Comparison of ENCODE assay signal across 8 mouse cellular contexts in genomic region chr7:123982010-123982409, GRCm38 (mm10). TPM values are rescaled to one million over a fixed set of nuclear protein-coding genes. Genes with fewer than 3 reads are reported as not detected.
DNase-seq lines count a peak whose midpoint lies in the region; ATAC-seq lines count a peak whose summit lies in the region.
"Had no signal": no experiment of that assay in that cellular context is flagged by ENCODE, and none has a peak within 500 bp of the region (broad histone marks: within the 10 kb centered on the region; RNA-seq: fewer than 3 reads in every experiment).

No protein-coding gene starts in this region.

- H3K9ac ChIP-seq in lung, embryonic 15.5 days: no peak overlapping the region
- 0 out of 2 replicates have a peak overlapping the region, but pooled peaks have one; percentile 59 for H3K9ac ChIP-seq in forebrain, embryonic 12.5 days
- H3K9ac ChIP-seq in stomach, embryonic 15.5 days: no peak overlapping the region

- peak overlapping the region; percentile 90 for H3K4me2 ChIP-seq in lung, embryonic 15.5 days
- H3K4me2 ChIP-seq in forebrain, embryonic 12.5 days: peak overlapping the region; percentile 99
- peak overlapping the region; percentile 94 for H3K4me2 ChIP-seq in stomach, embryonic 15.5 days

- no peak for DNase-seq in lung, postnatal 36 days
- DNase-seq in limb, embryonic 10.5 days (ENCODE audit: low spot score): peak; percentile 37
- DNase-seq in spleen, postnatal 36 days (ENCODE audit: low spot score in 2 of 2): no peak
- DNase-seq in urinary bladder, postnatal 14 days (ENCODE audit: low spot score): no peak
- DNase-seq: cerebellum, adult 11 months had no signal

- peak overlapping the region; percentile 47; the same call in 1 of the 2 replicates for H3K4me3 ChIP-seq in lung, embryonic 15.5 days
- H3K4me3 ChIP-seq in forebrain, embryonic 12.5 days (replicated peaks): peak overlapping the region; percentile 71
- H3K4me3 ChIP-seq in limb, embryonic 10.5 days: peak overlapping the region; percentile 67
- peak overlapping the region; percentile 50 for H3K4me3 ChIP-seq in stomach, embryonic 15.5 days (replicated peaks)

- ATAC-seq in lung, embryonic 15.5 days (ENCODE audit: borderline replicate concordance, extremely low read depth, low FRiP score, low TSS enrichment): no peak
- ATAC-seq in forebrain, embryonic 12.5 days (ENCODE audit: low FRiP score): peak; percentile 23; the same call in 1 of the 2 replicates
- no peak for ATAC-seq in stomach, embryonic 15.5 days (ENCODE audit: insufficient read depth, low FRiP score, low read depth)

- H3K4me1 ChIP-seq in lung, embryonic 15.5 days: peaks cover 3% of the 10 kb centered on the region; the same call in 1 of the 2 replicates
- H3K4me1 ChIP-seq in forebrain, embryonic 12.5 days: peaks cover 15% of the 10 kb centered on the region
- peaks cover 16% of the 10 kb centered on the region for H3K4me1 ChIP-seq in limb, embryonic 10.5 days
- peaks cover 4% of the 10 kb centered on the region; the same call in 1 of the 2 replicates for H3K4me1 ChIP-seq in stomach, embryonic 15.5 days

- whole genome bisulfite sequencing in lung, embryonic 15.5 days: under 1% methylated on average over 5 of the region's 5 CpGs
- 3% methylated on average over 5 of the region's 5 CpGs for WGBS in forebrain, embryonic 12.5 days
- WGBS in limb, embryonic 10.5 days: 6% methylated on average over 5 of the region's 5 CpGs
- 4% methylated on average over 5 of the region's 5 CpGs for WGBS in stomach, embryonic 15.5 days

- H3K36me3 ChIP-seq in lung, embryonic 15.5 days: no peaks in the 10 kb centered on the region
- H3K36me3 ChIP-seq in forebrain, embryonic 12.5 days (replicated peaks): no peaks in the 10 kb centered on the region
- H3K36me3 ChIP-seq in limb, embryonic 10.5 days: no peaks in the 10 kb centered on the region
- no peaks in the 10 kb centered on the region for H3K36me3 ChIP-seq in stomach, embryonic 15.5 days

- no peak overlapping the region for H3K27ac ChIP-seq in lung, embryonic 15.5 days
- no peak overlapping the region for H3K27ac ChIP-seq in forebrain, embryonic 12.5 days
- no peak overlapping the region for H3K27ac ChIP-seq in limb, embryonic 10.5 days
- H3K27ac ChIP-seq in stomach, embryonic 15.5 days: no peak overlapping the region

- H3K9me3 ChIP-seq in lung, embryonic 15.5 days: no peaks in the 10 kb centered on the region
- no peaks in the 10 kb centered on the region for H3K9me3 ChIP-seq in forebrain, embryonic 12.5 days
- no peaks in the 10 kb centered on the region for H3K9me3 ChIP-seq in limb, embryonic 10.5 days (replicated peaks)
- H3K9me3 ChIP-seq in stomach, embryonic 15.5 days: no peaks in the 10 kb centered on the region

- peaks cover 77% of the 10 kb centered on the region for H3K27me3 ChIP-seq in lung, embryonic 15.5 days
- H3K27me3 ChIP-seq in forebrain, embryonic 12.5 days: peaks cover 83% of the 10 kb centered on the region
- peaks cover 82% of the 10 kb centered on the region for H3K27me3 ChIP-seq in limb, embryonic 10.5 days (ENCODE audit: low read depth, poor library complexity, severe bottlenecking)
- peaks cover 65% of the 10 kb centered on the region for H3K27me3 ChIP-seq in stomach, embryonic 15.5 days (replicated peaks)

RNA-seq across cellular contexts. Expression of gene Hs3st4, which starts 0.7 kb away (rescaled TPM):
- 0.06 TPM in 1 of 2 replicates, not detected in the other for polyA plus RNA-seq in lung, embryonic 15.5 days (2015; fragmentation: Nextera tagmentation; extraction: Ambion mirVana)
- 1.2 and 1.4 TPM in 2 replicates for polyA plus RNA-seq in forebrain, embryonic 12.5 days (2016; fragmentation: Nextera tagmentation; extraction: Ambion mirVana)
- polyA plus RNA-seq in limb, embryonic 10.5 days (2016; fragmentation: Nextera tagmentation; extraction: Ambion mirVana): not detected in 2 replicates
- 0.37 and 0.39 TPM in 2 replicates for polyA plus RNA-seq in stomach, embryonic 15.5 days (2015; fragmentation: Nextera tagmentation; extraction: Ambion mirVana)
